Mouse (Mus musculus) limb, embryonic 14.5 days (tissue): ENCODE results near the gene Tns3. TPM values are rescaled to one million over a fixed set of nuclear protein-coding genes. Genes with fewer than 3 reads are reported as not detected.
"Not testable (repeated sequence)": the region's sequence is repeated elsewhere in the genome, so short reads cannot be mapped to it uniquely, and the experiment has no call there.

ENCODE experiments used
- ATAC-seq: fragments of 200-750 bp; cut with Nextera tagmentation; 2 replicates; pipeline ENCODE4 v1.8.0; 2017; ENCODE audit warnings: low read depth, moderate number of reproducible peaks, moderate TSS enrichment; ENCODE audit not compliant: low FRiP score
- DNase-seq: peaks from one replicate; pipeline ENCODE4 v3.0.0-alpha.2; 2015; ENCODE audit warnings: low spot score
- H3K27ac ChIP-seq: fragments of 300-500 bp; sonication (generic); replicated peaks from 2 replicates; pipeline ENCODE4 v1.5.1; 2014; ENCODE audit warnings: low read depth, mild to moderate bottlenecking, low read length, moderate library complexity, mixed read lengths
- H3K27me3 ChIP-seq: fragments of 300-500 bp; sonication (generic); 2 replicates; pipeline ENCODE4 v1.6.1; 2014; ENCODE audit warnings: low read length, mixed read lengths; ENCODE audit not compliant: control insufficient read depth, insufficient read depth
- H3K36me3 ChIP-seq: fragments of 300-500 bp; sonication (generic); 2 replicates; pipeline ENCODE4 v1.6.1; 2014; ENCODE audit warnings: mild to moderate bottlenecking, low read length, moderate library complexity, mixed read lengths; ENCODE audit not compliant: control insufficient read depth, insufficient read depth
- H3K4me1 ChIP-seq: fragments of 300-500 bp; sonication (generic); 2 replicates; pipeline ENCODE4 v1.6.1; 2014; ENCODE audit warnings: antibody characterized with exemption, low read length, mixed read lengths; ENCODE audit not compliant: control insufficient read depth, insufficient read depth
- H3K4me2 ChIP-seq: fragments of 300-500 bp; sonication (generic); replicated peaks from 2 replicates; pipeline ENCODE4 v1.6.1; 2014; ENCODE audit warnings: low read depth, mild to moderate bottlenecking, low read length, moderate library complexity; ENCODE audit not compliant: severe bottlenecking
- H3K4me3 ChIP-seq: fragments of 300-500 bp; sonication (generic); replicated peaks from 2 replicates; pipeline ENCODE4 v1.5.1; 2014; ENCODE audit warnings: low read length
- H3K9ac ChIP-seq: fragments of 300-500 bp; sonication (generic); 2 replicates; pipeline ENCODE4 v1.6.1; 2014; ENCODE audit warnings: mild to moderate bottlenecking, low read depth, low read length, moderate library complexity; ENCODE audit not compliant: severe bottlenecking
- H3K9me3 ChIP-seq: fragments of 300-500 bp; sonication (generic); 2 replicates; pipeline ENCODE4 v1.6.1; 2016; ENCODE audit warnings: low read length; ENCODE audit not compliant: control insufficient read depth
- POLR2A ChIP-seq: fragments of 200-500 bp; IDR thresholded peaks from 2 replicates; pipeline ENCODE4 v1.8.0; 2012; ENCODE audit warnings: inconsistent platforms, mild to moderate bottlenecking, moderate library complexity, borderline replicate concordance; ENCODE audit not compliant: insufficient read depth, insufficient read length; ENCODE audit errors: extremely low read depth
- WGBS: fragments of 180-500 bp; shearing (Covaris S2); extraction: QIAGEN DNeasy Blood & Tissue Kit; methylation state at CpG from one replicate; pipeline ENCODE4 v1.1.7; 2014; 5-methylcytosine and 5-hydroxymethylcytosine counted together
- polyA plus RNA-seq, 2 experiments: library from polyadenylated mRNA; depleted of rRNA in 1 of 2; stranded (reverse) in 1 of 2; unstranded in 1 of 2; fragments of >200 nt; fragmentation: Nextera tagmentation in 1 of 2; extraction: Ambion mirVana in 1 of 2; gene quantifications; 2 replicates each; pipeline versions ENCODE4 v1.2.1 to v1.2.3; 2012 to 2014

The Tns3 gene
- polyA plus RNA-seq, 2 experiments = 27.4 to 59.1 TPM

GRCm38 (mm10) chr11:8539593-8540265 lies 124.6 kb downstream of the Tns3 start:
- no peak overlapping the region for H3K9ac ChIP-seq
- H3K4me3 ChIP-seq = no peak overlapping the region
- no peaks in the 10 kb centered on the region for H3K27me3 ChIP-seq
- H3K36me3 ChIP-seq = peaks cover 58% of the 10 kb centered on the region
- ATAC-seq = peak; percentile 53
- no peak overlapping the region for H3K4me2 ChIP-seq
- TF ChIP-seq POLR2A = no peak
- peaks cover 50% of the 10 kb centered on the region for H3K4me1 ChIP-seq
- H3K9me3 ChIP-seq = no peaks in the 10 kb centered on the region
- 59% methylated on average over 8 of the region's 8 CpGs for WGBS
- peak; percentile 66 for DNase-seq
- H3K27ac ChIP-seq = peak overlapping the region; percentile 67; the same call in 1 of the 2 replicates

GRCm38 (mm10) chr11:8537013-8537614 lies 127.2 kb downstream of the Tns3 start:
- H3K27me3 ChIP-seq = no peaks in the 10 kb centered on the region
- H3K27ac ChIP-seq = peak overlapping the region; percentile 71
- H3K4me3 ChIP-seq = no peak overlapping the region
- H3K4me2 ChIP-seq = no peak overlapping the region
- 70% methylated on average over 5 of the region's 5 CpGs for WGBS
- DNase-seq = no peak
- TF ChIP-seq POLR2A = no peak
- H3K36me3 ChIP-seq = peaks cover 74% of the 10 kb centered on the region
- H3K9me3 ChIP-seq = no peaks in the 10 kb centered on the region
- H3K9ac ChIP-seq = no peak overlapping the region
- peak; percentile 28 for ATAC-seq
- peaks cover 36% of the 10 kb centered on the region for H3K4me1 ChIP-seq

GRCm38 (mm10) chr11:8534893-8535292 lies 129.4 kb downstream of the Tns3 start:
- peak; percentile 46 for DNase-seq
- 19% methylated on average over 4 of the region's 4 CpGs for WGBS
- H3K4me1 ChIP-seq = peaks cover 17% of the 10 kb centered on the region
- ATAC-seq = no peak
- H3K4me3 ChIP-seq = no peak overlapping the region
- peaks cover 82% of the 10 kb centered on the region for H3K36me3 ChIP-seq
- H3K27ac ChIP-seq = no peak overlapping the region
- H3K27me3 ChIP-seq = no peaks in the 10 kb centered on the region
- no peaks in the 10 kb centered on the region for H3K9me3 ChIP-seq
- H3K9ac ChIP-seq = no peak overlapping the region
- no peak overlapping the region for H3K4me2 ChIP-seq
- TF ChIP-seq POLR2A = no peak

- H3K4me1 ChIP-seq, DNase-seq, H3K4me2 ChIP-seq, H3K4me3 ChIP-seq, H3K27me3 ChIP-seq, ATAC-seq, H3K9me3 ChIP-seq, H3K27ac ChIP-seq, H3K9ac ChIP-seq: not testable (repeated sequence)
- WGBS = 97% methylated on average over 3 of the region's 3 CpGs
- peaks cover 90% of the 10 kb centered on the region for H3K36me3 ChIP-seq
These were observed 131.6 kb downstream of the Tns3 start for GRCm38 (mm10) chr11:8532771-8533170.

GRCm38 (mm10) chr11:8532112-8532747 lies 132.1 kb downstream of the Tns3 start:
- no peaks in the 10 kb centered on the region for H3K4me1 ChIP-seq
- no peak overlapping the region for H3K27ac ChIP-seq
- no peak overlapping the region for H3K4me2 ChIP-seq
- H3K36me3 ChIP-seq = peaks cover 85% of the 10 kb centered on the region
- H3K9me3 ChIP-seq = no peaks in the 10 kb centered on the region
- DNase-seq (no peak), ATAC-seq (no peak)
- no peak overlapping the region for H3K4me3 ChIP-seq
- H3K9ac ChIP-seq = no peak overlapping the region
- no peak for TF ChIP-seq POLR2A
- 95% methylated on average over 10 of the region's 10 CpGs for WGBS
- no peaks in the 10 kb centered on the region for H3K27me3 ChIP-seq
